Mouse (Mus musculus) c-Kit-negative CD71-positive TER-119-positive erythroid progenitor cells, embryonic 14.5 days (primary cell): Measurements from ENCODE around the gene Gcnt4.
"Not testable (repeated sequence)": the region's sequence is repeated elsewhere in the genome, so short reads cannot be mapped to it uniquely, and the experiment has no call there.

Experiments used
- DNase-seq: peaks from one replicate; pipeline ENCODE4 v3.0.0-alpha.2; 2013; ENCODE audit warnings: low read depth, low spot score

Gcnt4 gene

DNA sequence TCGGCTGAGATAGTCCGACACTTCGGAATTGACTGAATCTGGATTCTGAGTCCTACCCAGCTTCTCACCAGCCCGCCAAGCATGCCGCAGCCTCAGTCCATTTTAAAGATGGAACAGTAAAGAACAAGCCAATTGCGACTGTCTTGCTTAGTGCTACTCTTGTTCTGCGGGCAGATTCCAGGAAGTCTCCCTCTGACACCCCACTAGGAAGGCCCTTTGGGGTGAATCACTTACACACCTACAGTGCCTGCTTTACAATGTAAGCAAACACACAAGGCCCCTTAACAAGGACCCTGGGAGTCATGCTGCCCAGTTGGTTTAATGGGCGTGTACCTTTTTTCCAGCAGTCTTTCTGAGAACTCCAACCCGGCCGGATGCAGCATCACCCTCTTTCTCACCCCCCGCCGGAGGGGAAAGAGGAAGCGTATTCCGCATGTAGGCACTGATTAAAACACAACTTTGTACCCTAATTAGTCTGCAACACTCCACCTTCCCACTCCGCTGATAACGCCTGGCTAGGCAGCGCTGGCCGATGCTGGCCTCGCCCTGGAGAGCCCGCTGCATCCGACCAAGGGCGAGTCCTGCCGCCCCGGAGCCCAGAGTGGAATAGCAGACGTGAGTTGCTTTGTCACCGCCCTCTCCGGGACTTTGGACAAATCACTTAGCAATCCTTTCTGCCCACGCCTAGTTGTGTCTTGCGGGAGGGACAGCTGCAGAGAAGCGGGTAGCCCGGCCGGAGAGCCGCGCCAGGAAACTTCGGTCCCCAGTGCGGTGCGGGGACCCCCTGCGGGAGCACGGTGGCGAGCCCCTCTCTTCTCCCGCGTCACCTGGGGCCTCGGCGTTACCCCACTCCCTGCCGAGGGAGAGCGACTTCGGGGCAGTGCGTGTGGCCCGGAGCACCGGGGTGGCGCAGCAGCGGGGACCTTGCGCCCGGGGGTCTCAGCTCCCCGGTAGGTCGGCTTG lies at the start of gene Gcnt4:
Gcnt4 (plus strand) TSS at position 691 of the 963 bp plus-strand sequence.
- DNase-seq = no peak

DNA sequence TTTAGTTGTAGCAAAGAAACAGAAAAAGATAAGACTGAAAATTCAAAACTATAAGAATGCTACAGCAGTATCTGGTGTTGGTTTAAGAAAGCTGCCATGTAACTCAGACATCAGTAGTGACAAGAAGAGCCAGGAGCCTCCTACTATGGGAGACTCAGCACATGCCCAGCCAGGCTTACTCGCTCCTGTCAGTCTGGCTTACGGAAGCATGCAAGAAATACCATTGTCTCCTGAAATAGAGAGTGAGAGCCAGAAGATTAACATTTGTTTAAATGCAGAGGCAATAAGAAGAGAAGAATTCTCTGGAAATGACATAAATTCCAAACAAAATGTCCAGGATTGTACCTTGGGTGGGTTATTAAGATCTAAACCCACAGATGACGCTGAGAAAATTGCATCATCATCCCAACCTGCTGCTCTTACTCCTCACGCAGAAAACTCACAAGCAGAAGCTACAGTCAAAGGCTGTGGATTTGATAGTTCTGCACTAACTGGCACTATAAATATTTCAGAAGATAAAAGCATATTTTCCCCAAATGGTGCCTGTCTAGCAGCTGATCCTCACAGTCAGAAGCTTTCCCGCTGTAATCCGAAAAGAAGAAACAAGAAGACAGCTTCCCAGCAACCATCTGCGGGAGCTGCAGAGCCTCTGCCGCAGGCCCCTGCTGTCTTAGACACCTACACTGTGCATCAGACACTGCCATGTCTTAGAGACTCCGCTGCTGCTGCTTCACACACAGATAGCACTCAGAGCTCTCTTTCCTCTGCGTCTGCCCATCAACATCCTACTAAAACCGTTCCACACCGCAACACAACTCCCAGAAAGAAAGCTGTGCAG lies 46.0 kb upstream of the Gcnt4 start:
- no peak for DNase-seq

DNA sequence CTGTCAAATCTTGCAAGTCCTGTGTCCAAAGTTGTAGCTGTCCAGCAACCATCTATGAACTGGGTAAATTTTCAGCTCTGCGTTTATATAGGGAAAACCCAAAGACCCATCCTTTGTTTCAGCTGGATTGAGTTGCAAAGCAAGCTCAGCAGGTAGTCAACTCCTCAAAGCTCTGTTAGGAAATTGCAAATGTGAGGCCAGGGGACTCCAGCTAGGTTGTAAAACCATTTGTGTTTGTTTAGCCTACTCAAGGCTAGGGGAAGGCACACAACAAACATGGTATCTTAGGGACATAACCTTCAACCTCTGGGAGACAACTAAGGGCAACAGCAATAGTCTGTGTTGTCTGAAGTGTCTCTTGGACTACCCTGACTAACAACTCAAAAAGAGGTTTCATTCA lies 40.0 kb upstream of the Gcnt4 start:
- no peak for DNase-seq

DNA sequence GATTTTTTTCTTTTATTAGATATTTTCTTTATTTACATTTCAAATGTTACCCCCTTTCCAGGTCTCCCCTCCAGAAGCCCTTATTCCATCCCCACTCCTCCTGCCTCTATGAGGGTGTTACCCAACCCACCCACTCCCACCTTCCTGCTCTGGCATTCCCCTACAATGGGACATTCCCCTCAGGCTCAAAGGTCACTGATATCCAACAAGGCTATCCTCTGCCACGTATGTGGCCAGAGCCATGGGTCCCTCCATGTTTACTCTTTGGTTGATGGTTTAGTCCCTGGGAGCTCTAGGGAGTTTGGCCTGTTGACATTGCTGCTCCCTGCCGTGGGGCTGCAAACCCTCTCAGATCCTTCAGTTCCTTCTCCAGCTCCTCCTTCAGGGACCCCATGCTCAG lies 34.5 kb upstream of the Gcnt4 start:
- no peak for DNase-seq

DNA sequence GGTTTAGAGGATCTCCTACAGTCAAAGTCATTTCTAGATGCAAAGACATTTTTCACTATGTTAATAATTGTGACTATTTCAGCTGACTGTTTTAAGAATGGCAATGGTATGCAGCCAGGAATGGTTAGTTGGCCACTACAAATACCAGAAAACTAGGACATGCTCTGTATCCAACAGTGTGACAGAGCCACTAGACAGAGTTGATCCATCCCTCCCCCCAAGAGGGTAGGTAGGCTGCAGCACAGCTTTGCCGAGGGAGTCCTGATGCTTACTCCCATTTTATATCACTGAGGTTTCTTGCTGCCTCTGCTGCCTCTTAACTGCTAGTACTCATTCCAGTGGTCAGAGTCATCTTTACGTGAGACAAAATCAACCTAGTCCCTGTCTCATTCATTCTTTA lies 29.3 kb upstream of the Gcnt4 start:
- no peak for DNase-seq

DNA sequence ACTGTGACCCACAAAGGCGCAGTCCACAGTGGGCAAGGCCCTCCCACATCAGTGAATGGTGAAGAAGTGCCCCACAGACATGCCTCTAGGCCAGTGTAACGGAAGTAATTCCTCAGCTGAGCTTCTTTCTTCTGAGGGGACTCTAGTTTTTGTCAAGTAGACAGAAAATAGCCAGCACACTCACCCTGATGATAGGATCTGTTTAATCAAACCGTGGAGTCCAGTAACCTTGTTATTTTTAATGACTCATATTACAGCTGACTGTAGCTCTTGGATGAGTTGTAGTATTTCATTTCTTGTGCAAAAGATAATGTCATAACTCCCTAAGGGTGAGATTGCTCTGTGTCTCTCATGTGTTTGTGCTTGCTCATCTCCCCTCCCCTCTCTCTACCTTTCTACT lies 17.8 kb upstream of the Gcnt4 start:
- DNase-seq = no peak

DNA sequence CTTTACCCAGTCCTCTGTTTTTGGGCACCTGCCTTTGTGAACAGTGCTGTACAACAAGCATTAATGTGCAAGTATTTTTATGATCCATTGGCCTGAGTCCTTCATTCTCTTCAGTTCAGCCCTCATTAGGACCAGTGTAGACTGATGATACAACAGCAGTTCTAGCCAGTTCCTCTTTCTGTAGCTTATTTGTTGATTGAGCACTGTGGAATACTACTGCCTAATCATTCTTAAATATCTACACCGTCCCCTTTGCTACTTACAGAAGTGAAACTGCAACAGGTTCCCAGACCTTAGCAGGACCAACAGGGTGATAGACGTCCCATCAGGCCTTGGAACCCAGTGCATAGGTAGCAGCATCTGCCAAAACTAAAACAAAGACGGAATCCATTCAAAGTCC lies 13.3 kb upstream of the Gcnt4 start:
- DNase-seq = no peak

DNA sequence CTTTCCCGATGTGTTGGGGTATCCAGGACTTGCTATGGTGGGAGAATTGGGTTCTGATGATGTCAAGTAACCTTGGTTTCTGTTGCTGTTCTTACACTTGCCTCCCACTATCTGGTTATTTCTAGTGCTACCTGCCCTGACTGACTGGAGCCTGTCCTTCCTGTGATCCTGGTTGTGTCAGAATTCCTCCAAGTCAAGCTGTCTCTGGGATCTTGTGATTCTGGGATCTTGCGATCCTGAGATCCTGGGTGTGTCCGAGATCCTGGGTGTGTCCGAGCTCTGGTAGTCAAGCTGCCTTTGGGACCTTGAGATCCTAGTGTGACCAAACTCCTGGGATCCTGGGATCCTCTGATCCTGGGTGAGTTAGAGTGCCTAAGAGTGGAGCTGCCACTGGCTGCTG lies 1.4 kb upstream of the Gcnt4 start:
- DNase-seq = not testable (repeated sequence)

DNA sequence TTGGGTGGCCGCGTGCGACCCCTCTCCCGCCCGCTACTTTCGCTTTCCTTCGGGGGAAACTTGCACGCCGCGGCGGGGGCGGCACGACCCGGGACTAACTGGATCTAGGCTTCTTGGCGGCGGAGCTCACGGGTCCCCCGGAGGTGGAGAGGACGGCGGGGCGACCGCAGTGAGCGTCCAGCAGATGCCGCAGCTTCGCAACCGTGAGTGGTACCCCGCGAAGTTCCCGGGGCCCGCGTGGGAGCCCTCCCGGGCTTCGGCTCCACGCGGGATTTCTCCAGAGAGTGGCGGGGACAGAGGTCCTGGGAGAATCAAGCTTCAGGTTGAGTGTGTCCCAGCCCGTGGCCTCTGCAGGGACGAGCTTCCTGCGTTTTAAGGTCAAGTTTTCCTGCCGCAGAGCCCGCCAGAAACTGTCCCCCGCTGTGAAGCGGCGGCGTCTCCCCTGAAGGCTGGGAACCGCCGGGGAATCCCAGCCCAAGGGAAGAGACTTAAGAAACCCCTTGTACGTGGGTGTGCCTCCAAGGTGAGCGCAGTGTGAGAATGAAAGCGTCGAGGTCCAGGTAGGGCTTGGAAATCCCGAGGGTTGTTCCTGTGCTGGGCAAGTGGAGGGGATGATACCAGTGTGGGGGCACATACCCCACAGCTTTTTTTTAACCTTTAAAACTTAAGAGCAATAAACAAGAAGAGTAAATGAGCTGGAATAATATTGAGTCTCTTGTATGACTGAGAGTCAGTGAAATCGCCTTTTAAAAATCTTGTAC lies 676 bp downstream of the Gcnt4 start:
- no peak for DNase-seq

DNA sequence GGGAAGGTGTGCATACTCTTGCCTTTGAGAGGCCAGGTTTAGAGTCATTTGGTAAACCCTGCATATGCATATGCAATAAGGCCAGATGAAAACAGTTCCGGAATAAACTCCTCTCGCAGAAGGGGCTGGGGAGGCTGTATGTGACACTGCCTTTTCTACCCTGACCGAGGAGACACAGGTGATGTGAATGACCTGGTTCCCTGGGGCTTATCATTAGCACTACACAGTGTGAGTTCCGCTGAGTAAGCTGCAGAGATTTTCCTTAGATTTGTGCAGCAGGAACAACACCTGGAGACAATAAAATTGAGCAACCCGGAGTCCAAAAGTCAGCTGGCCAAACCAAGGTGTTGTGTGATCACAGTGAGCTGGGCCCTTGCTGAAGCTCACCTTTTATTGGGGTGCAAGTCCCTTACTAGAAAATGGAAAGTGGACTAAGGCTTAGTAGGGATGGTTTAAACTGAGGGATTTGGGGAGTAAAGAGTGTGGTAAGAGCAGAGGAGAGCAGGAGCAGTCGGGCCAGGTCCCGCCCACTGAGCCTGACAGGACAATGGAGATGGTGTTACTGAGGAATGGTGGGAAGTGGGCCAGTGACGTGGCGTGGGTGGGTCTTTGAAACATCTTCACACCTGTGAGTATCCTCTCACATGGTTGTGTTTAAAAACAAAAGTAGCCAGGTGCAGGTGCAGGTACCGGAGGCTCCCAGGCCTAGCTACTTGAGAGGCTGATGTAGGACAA lies 1.7 kb downstream of the Gcnt4 start:
- DNase-seq = no peak

DNA sequence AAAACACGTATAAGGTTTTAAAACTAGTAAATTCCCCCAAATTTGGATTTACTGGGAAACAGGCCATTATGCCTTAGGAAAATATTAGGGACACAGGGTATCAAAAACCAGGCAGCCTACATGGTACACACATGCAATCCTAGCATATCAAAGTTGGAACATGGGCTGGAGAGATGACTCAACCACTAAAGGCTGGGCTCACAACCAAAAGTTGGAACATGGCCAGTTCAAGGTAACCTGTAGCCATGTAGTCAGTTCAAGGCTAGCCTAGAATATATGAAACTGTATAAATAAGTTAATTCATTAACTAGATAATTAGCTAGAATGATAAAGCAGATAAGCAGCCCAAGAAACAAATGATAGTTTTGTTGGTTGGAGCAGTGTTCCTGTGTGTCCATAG lies 3.3 kb downstream of the Gcnt4 start:
- no peak for DNase-seq

DNA sequence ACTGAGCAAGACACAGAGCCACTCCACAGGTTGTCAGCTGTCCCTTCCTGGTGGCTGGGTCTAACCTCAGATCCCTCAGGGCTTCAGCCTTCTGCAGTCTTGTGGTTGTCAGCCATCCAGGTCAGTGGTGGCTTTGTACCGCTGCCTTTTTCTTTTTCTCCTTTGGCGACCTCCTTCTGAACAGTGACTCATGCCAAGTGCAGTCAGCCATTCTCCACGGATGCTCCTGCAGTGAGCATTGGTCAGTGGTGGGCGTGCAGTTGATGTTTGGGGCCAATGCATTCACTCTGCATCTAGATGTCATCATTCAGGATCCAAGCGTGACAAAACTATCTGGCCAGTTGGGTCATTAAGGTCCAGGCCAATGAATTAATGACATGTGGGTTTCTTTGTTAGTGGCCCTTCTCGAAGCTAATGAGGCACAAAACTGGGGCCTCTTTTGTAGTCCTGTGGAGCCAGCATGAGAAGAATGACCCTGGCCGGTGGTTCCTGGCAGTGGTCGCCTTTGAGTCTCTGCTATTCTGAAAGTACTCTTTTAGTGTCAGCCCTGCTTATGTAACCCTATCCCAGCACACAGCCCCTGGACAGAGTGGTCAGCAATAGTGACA lies 4.0 kb downstream of the Gcnt4 start:
- no peak for DNase-seq

DNA sequence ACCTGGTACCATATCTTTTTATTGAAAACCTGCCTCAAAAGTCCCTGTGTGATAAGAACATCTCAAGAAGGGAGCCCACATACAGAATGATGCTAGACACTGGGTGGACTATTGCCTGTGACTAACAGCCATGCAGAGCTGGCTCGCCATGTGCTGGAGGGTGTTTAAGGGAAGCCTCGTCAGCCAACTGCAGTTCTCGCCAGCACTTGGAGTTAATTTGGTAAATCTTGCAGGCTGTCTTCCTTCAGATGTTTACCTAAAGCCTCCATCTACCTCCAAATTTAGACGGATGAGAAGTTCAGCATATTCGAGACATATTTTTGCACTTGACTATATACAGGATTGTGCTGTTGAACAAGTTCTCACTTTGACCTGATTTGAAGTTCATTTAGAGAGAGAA lies 8.3 kb downstream of the Gcnt4 start:
- DNase-seq = no peak

DNA sequence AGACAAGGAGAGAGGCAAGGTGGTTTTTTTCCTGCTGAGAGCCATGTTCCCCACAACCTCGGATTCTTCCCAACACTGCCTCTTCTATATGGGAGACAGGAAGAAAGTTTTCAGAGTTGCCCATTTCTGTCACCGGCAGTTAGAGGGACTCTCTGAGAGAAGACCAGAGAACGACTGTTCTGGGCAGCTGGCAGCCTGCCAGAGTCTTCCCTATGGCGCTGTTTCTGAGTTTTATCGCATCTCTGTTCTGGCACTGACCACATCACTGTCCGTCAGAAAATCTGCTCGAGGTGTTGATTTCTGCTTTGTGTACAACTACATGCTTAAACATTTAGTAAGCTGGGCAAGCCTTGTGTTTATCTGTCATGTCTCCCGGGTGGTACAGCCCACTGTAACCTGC lies 8.9 kb downstream of the Gcnt4 start:
- no peak for DNase-seq

DNA sequence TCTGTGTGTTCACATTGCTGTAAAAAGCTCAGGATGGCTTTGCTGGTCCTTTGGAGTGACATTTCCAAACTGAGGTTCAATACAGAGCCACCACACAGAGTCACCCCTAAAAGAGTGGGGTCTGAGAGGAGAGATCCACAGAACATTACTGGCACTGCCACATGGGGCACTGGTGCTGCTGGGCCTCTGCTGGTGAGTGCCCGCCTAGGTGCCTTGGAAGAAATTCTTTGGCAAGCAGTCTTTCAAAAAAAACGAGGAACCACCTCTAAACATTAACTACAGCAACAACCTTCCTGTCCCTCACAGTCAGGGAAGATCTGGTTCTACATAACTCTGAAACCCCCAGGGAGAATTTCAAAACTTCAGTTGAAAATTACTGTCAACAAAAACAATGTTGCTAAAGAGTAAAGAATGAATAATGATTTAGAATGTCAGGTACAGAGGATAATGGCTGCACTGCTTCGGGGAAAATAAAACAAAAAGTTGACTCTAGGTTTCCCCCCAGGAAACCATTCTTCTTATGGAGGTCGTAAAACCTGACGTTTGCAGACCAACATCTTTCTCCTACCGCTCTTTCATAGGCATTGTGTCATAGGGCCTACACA lies 11.8 kb downstream of the Gcnt4 start:
- DNase-seq = no peak

DNA sequence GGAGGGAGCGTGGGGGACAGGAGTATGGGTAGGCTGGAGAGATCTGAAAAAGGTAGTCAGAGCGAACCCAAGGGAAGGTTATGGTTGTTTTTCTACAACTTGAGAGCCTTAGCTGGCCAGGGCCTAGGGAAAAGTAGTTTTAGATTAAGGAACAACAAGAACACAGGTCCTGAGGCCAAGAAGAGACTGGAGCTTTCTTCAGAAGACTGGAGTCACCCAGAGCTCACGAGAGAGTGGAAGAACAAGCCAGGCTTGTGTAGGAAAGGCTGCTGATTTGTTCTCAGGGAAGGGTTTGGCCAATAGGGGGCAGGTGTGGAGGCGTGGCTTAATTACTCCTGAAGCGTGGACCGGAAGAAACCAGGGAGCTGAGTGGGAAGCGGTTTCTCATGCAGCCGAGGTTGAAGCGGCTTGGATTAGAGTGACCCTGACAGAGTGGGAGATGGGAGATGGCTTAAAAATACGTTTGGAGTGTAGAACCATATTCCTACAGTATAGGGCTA lies 12.6 kb downstream of the Gcnt4 start:
- DNase-seq = no peak

DNA sequence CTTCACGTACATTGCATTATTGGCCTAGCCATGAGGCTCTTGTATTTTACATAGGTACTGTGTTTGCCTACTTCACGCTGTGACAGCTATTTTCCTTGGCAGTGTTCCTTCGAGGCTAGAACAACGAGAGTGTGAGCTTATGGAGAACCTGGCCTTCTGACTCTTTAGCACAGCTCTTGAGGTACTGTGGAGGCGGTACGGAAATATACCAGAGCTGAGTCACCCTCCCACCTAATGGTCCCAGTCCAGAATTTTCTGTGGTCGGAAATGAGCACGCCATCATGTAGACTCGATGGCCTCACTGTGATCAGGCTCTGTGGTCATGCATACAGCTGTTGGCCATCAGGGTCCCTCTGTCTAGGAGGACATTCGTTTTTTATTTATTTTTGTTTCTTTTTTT lies 15.2 kb downstream of the Gcnt4 start:
- DNase-seq = no peak

DNA sequence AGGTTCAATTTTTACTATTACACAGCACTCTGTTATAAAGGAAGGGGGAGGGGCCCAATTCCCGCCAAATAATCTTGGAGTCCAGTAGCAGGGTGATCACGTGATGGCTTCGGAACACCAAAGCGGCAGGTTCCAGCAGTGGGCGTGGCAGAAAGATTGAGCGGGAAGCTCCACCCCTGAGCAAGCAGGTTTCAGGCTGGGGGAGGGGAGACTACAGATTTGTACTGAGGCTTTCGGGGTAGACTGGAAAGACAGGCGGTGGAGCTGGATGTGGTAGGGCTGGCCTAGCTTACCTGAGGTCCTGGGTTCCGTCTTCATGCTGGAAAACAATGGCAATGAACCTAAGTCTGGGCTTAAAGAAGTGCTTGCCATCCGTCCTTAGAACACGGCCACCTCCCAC lies 17.0 kb downstream of the Gcnt4 start:
- DNase-seq = not testable (repeated sequence)

DNA sequence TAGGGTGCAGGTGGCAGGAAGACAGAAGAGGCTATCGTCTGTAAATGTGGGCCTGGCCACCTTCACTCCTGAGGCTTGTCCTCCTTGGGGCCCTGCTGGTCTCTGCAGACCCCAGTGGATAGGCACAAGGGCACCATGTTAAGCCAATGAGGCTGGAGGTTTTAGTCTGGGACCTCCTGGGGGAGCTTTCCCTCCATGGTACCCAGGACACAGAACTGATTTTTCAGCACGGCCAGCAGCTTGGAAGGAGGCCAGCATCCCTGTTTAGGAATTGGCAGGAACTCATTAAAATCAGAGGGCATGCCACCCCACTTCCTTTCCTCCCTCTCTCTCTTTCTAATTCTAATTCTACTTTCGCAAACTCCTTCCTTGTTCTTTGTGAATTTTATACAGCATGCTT lies 19.1 kb downstream of the Gcnt4 start:
- DNase-seq = no peak

DNA sequence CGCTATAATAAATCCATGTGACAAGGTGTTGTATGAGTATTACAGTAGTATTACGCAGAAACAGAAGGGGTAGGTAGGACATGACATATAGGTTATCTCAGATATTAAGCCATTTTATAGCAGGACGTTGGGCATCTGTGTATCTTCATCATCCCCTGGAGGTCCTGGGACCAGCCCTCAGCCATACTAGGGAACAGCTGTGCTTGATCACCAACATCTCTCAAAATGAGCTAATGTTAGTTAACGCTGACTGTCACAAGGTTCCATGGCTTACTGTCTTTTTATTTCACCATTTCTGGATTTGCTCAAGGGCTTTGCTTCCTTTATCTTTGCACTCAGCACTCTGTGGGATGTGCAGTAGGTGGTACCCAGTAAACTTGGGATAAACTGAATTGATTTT lies 21.3 kb downstream of the Gcnt4 start:
- no peak for DNase-seq
